Mouse (Mus musculus): Measurements from ENCODE around the gene Bphl. TPM values are rescaled to one million over a fixed set of nuclear protein-coding genes. Genes with fewer than 3 reads are reported as not detected.
A peak's percentile ranks its signal among the peaks of the same experiment; 100 is the strongest.

Bphl gene
- total and polyA plus RNA-seq, 2 experiments from 2014 or later, result 40.5 to 51.2 TPM

- H3K4me1 ChIP-seq (ENCODE audit: insufficient read depth), result peaks cover 14% of the 10 kb centered on the region; the same call in 1 of the 2 replicates
- H3K9me3 ChIP-seq (ENCODE audit: low read length), result no peaks in the 10 kb centered on the region
- no peak overlapping the region for H3K4me3 ChIP-seq (ENCODE audit: low read depth, low read length)
- H3K27me3 ChIP-seq (ENCODE audit: insufficient read depth, low read length), result no peaks in the 10 kb centered on the region
- 37% methylated on average over 8 of the region's 8 CpGs for WGBS
- no peak overlapping the region for H3K27ac ChIP-seq (ENCODE audit: low read depth, low read length)
- no peak for ATAC-seq
- H3K9ac ChIP-seq, result no peak overlapping the region
- no peaks in the 10 kb centered on the region; the same call in 1 of the 2 replicates for H3K36me3 ChIP-seq (ENCODE audit: insufficient read depth)
- DNase-seq, result no peak
- TF ChIP-seq CTCF (IDR thresholded peaks at IDR 0.05; ENCODE audit: low read depth), result no peak
- peak overlapping the region; percentile 75 for H3K4me2 ChIP-seq (ENCODE audit: low read depth)
These were observed 1.5 kb downstream of the Bphl start for GRCm38 (mm10) chr13:34038901-34039341.

- Histone ChIP-seq H3K4me2 (ENCODE audit: low read depth) (no peak overlapping the region), H3K27me3 (ENCODE audit: insufficient read depth, low read length) (no peaks in the 10 kb centered on the region), H3K9me3 (ENCODE audit: low read length) (no peaks in the 10 kb centered on the region), H3K4me1 (ENCODE audit: insufficient read depth) (peaks cover 14% of the 10 kb centered on the region; the same call in 1 of the 2 replicates), H3K36me3 (ENCODE audit: insufficient read depth) (no peaks in the 10 kb centered on the region), H3K4me3 (ENCODE audit: low read depth, low read length) (no peak overlapping the region), H3K27ac (ENCODE audit: low read depth, low read length) (no peak overlapping the region), H3K9ac (no peak overlapping the region)
- TF ChIP-seq CTCF (IDR thresholded peaks at IDR 0.05; ENCODE audit: low read depth), result no peak
- ATAC-seq, result no peak
- 95% methylated on average over 3 of the region's 3 CpGs for WGBS
- no peak for DNase-seq
These were observed 2.7 kb downstream of the Bphl start for GRCm38 (mm10) chr13:34040091-34040490.

GRCm38 (mm10) chr13:34043716-34044393 is 6.5 kb downstream of the Bphl start:
- 83% methylated on average over 7 of the region's 7 CpGs for WGBS
- DNase-seq, result no peak
- H3K4me1 ChIP-seq (ENCODE audit: insufficient read depth), result peaks cover 3% of the 10 kb centered on the region; the same call in 1 of the 2 replicates
- no peaks in the 10 kb centered on the region for H3K9me3 ChIP-seq (ENCODE audit: low read length)
- no peak overlapping the region for H3K4me3 ChIP-seq (ENCODE audit: low read depth, low read length)
- H3K36me3 ChIP-seq (ENCODE audit: insufficient read depth), result no peaks in the 10 kb centered on the region
- H3K9ac ChIP-seq, result no peak overlapping the region
- TF ChIP-seq CTCF (IDR thresholded peaks at IDR 0.05; ENCODE audit: low read depth), result no peak
- H3K27me3 ChIP-seq (ENCODE audit: insufficient read depth, low read length), result no peaks in the 10 kb centered on the region
- no peak for ATAC-seq
- H3K4me2 ChIP-seq (ENCODE audit: low read depth), result no peak overlapping the region
- H3K27ac ChIP-seq (ENCODE audit: low read depth, low read length), result no peak overlapping the region

- no peak for ATAC-seq
- Histone ChIP-seq H3K27me3 (ENCODE audit: insufficient read depth, low read length) (no peaks in the 10 kb centered on the region), H3K4me2 (ENCODE audit: low read depth) (no peak overlapping the region), H3K9ac (no peak overlapping the region), H3K36me3 (ENCODE audit: insufficient read depth) (peaks cover 8% of the 10 kb centered on the region; the same call in 1 of the 2 replicates), H3K9me3 (ENCODE audit: low read length) (no peaks in the 10 kb centered on the region), H3K4me3 (ENCODE audit: low read depth, low read length) (no peak overlapping the region), H3K4me1 (ENCODE audit: insufficient read depth) (no peaks in the 10 kb centered on the region), H3K27ac (ENCODE audit: low read depth, low read length) (no peak overlapping the region)
- no peak for DNase-seq
- 70% methylated on average over 5 of the region's 5 CpGs for WGBS
- no peak for TF ChIP-seq CTCF (IDR thresholded peaks at IDR 0.05; ENCODE audit: low read depth)
These were observed 8.3 kb downstream of the Bphl start for GRCm38 (mm10) chr13:34045511-34046249.

GRCm38 (mm10) chr13:34046421-34047012 is 9.1 kb downstream of the Bphl start:
- H3K9ac ChIP-seq, result peak overlapping the region; percentile 14; the same call in 1 of the 2 replicates
- peak; percentile 95 for DNase-seq
- ATAC-seq, result peak; percentile 99
- no peaks in the 10 kb centered on the region for H3K4me1 ChIP-seq (ENCODE audit: insufficient read depth)
- H3K36me3 ChIP-seq (ENCODE audit: insufficient read depth), result peaks cover 8% of the 10 kb centered on the region
- H3K4me2 ChIP-seq (ENCODE audit: low read depth), result no peak overlapping the region
- H3K27ac ChIP-seq (ENCODE audit: low read depth, low read length), result no peak overlapping the region
- WGBS, result 37% methylated on average over 11 of the region's 11 CpGs
- H3K4me3 ChIP-seq (ENCODE audit: low read depth, low read length), result no peak overlapping the region
- peak; percentile 97 for TF ChIP-seq CTCF (IDR thresholded peaks at IDR 0.05; ENCODE audit: low read depth)
- H3K9me3 ChIP-seq (ENCODE audit: low read length), result no peaks in the 10 kb centered on the region
- H3K27me3 ChIP-seq (ENCODE audit: insufficient read depth, low read length), result no peaks in the 10 kb centered on the region

- no peak overlapping the region for H3K4me3 ChIP-seq (ENCODE audit: low read depth, low read length)
- no peak for DNase-seq
- no peak for TF ChIP-seq CTCF (IDR thresholded peaks at IDR 0.05; ENCODE audit: low read depth)
- no peak overlapping the region for H3K9ac ChIP-seq
- H3K27me3 ChIP-seq (ENCODE audit: insufficient read depth, low read length), result no peaks in the 10 kb centered on the region
- H3K4me2 ChIP-seq (ENCODE audit: low read depth), result no peak overlapping the region
- 81% methylated on average over 3 of the region's 3 CpGs for WGBS
- no peaks in the 10 kb centered on the region for H3K9me3 ChIP-seq (ENCODE audit: low read length)
- H3K36me3 ChIP-seq (ENCODE audit: insufficient read depth), result peaks cover 16% of the 10 kb centered on the region
- no peak overlapping the region for H3K27ac ChIP-seq (ENCODE audit: low read depth, low read length)
- no peaks in the 10 kb centered on the region for H3K4me1 ChIP-seq (ENCODE audit: insufficient read depth)
- ATAC-seq, result no peak
These were observed 10.1 kb downstream of the Bphl start for GRCm38 (mm10) chr13:34047526-34047925.

- 92% methylated on average over 8 of the region's 8 CpGs for WGBS
- H3K36me3 ChIP-seq (ENCODE audit: insufficient read depth), result peaks cover 25% of the 10 kb centered on the region
- no peaks in the 10 kb centered on the region for H3K9me3 ChIP-seq (ENCODE audit: low read length)
- no peak overlapping the region for H3K27ac ChIP-seq (ENCODE audit: low read depth, low read length)
- no peak overlapping the region for H3K4me2 ChIP-seq (ENCODE audit: low read depth)
- no peaks in the 10 kb centered on the region for H3K27me3 ChIP-seq (ENCODE audit: insufficient read depth, low read length)
- H3K4me3 ChIP-seq (ENCODE audit: low read depth, low read length), result no peak overlapping the region
- ATAC-seq, result no peak
- H3K4me1 ChIP-seq (ENCODE audit: insufficient read depth), result no peaks in the 10 kb centered on the region
- no peak overlapping the region for H3K9ac ChIP-seq
- no peak for TF ChIP-seq CTCF (IDR thresholded peaks at IDR 0.05; ENCODE audit: low read depth)
- no peak for DNase-seq
These were observed 13.1 kb downstream of the Bphl start for GRCm38 (mm10) chr13:34050479-34050878.
